Mouse (Mus musculus) stomach, postnatal 0 days (tissue): Measurements from ENCODE around the gene Lins1. TPM values are rescaled to one million over a fixed set of nuclear protein-coding genes. Genes with fewer than 3 reads are reported as not detected.

Source experiments
- ATAC-seq: fragments of 200-750 bp; cut with Nextera tagmentation; 2 replicates; pipeline ENCODE4 v1.8.0; 2017; ENCODE audit not compliant: low FRiP score, low TSS enrichment
- DNase-seq: peaks from one replicate; pipeline ENCODE4 v3.0.0-alpha.2; 2016; ENCODE audit warnings: low spot score
- H3K27ac ChIP-seq: fragments of 300-500 bp; sonication (generic); replicated peaks from 2 replicates; pipeline ENCODE4 v1.5.1; 2014; ENCODE audit warnings: mild to moderate bottlenecking, control low read depth
- H3K27me3 ChIP-seq: fragments of 300-500 bp; sonication (generic); 2 replicates; pipeline ENCODE4 v1.6.1; 2014; ENCODE audit warnings: low read length; ENCODE audit not compliant: control insufficient read depth, insufficient read depth
- H3K36me3 ChIP-seq: fragments of 300-500 bp; sonication (generic); 2 replicates; pipeline ENCODE4 v1.6.1; 2014; ENCODE audit warnings: low read length, mixed read lengths; ENCODE audit not compliant: control insufficient read depth, insufficient read depth
- H3K4me1 ChIP-seq: fragments of 300-500 bp; sonication (generic); replicated peaks from 2 replicates; pipeline ENCODE4 v1.6.1; 2014; ENCODE audit warnings: antibody characterized with exemption; ENCODE audit not compliant: control insufficient read depth, insufficient read depth
- H3K4me2 ChIP-seq: fragments of 300-500 bp; sonication (generic); replicated peaks from 2 replicates; pipeline ENCODE4 v1.6.1; 2014; ENCODE audit warnings: low read depth, mild to moderate bottlenecking, control low read depth, moderate library complexity
- H3K4me3 ChIP-seq: fragments of 300-500 bp; sonication (generic); 2 replicates; pipeline ENCODE4 v1.5.1; 2014; ENCODE audit warnings: low read depth, low read length, control low read depth
- H3K9ac ChIP-seq: fragments of 300-500 bp; sonication (generic); 2 replicates; pipeline ENCODE4 v1.6.1; 2014; ENCODE audit warnings: mild to moderate bottlenecking, low read length, control low read depth, mixed read lengths
- H3K9me3 ChIP-seq: fragments of 300-500 bp; sonication (generic); 2 replicates; pipeline ENCODE4 v1.6.1; 2016; ENCODE audit warnings: low read length; ENCODE audit not compliant: control insufficient read depth
- CTCF ChIP-seq: IDR thresholded peaks from 2 replicates; pipeline ENCODE4 v1.5.1; 2016; ENCODE audit warnings: antibody characterized with exemption, low read depth, mild to moderate bottlenecking, moderate library complexity
- EP300 ChIP-seq: optimal IDR thresholded peaks from 2 replicates; pipeline ENCODE3; 2016; ENCODE audit warnings: antibody characterized with exemption
- WGBS: fragments of 180-500 bp; shearing (Covaris S2); extraction: QIAGEN DNeasy Blood & Tissue Kit; methylation state at CpG from one replicate; pipeline ENCODE4 v1.1.7; 2014; 5-methylcytosine and 5-hydroxymethylcytosine counted together
- polyA plus RNA-seq: library from polyadenylated mRNA; unstranded; fragments of >200 nt; fragmentation: Nextera tagmentation; extraction: Ambion mirVana; gene quantifications from 2 replicates; pipeline ENCODE4 v1.2.1, GENCODE M21; 2015

Lins1 gene
- polyA plus RNA-seq, 1 experiment from 2014 or later = 7.8 TPM

DNA sequence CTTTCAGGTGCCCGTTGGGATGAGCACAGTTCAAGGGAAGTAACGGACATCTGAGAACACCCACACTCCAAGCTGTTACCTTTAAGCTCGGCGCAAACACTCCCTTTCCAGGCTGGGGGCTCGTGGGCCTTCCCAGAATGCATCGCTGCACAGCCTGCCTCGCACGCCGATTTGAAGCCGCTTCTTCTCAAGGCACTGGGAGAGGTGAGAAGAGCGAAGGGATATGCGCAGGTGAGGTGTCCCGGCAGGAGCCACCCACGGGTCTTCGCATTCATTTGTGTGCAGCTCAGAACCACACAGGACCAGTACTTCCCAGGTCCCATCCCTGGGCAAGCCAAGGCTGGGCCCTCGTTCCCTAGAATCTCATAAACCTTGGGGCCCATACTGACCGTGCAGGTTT lies 43.7 kb downstream of the Lins1 start:
- no peaks in the 10 kb centered on the region for H3K27me3 ChIP-seq
- no peak for DNase-seq
- TF ChIP-seq CTCF = no peak
- no peak for TF ChIP-seq EP300

GRCm38 (mm10) chr7:66733882-66734281 lies 44.2 kb downstream of the Lins1 start:
- 92% methylated on average over 11 of the region's 11 CpGs for WGBS
- Histone ChIP-seq H3K36me3 (no peaks in the 10 kb centered on the region), H3K27ac (no peak overlapping the region), H3K27me3 (no peaks in the 10 kb centered on the region), H3K4me1 (no peaks in the 10 kb centered on the region), H3K9me3 (no peaks in the 10 kb centered on the region), H3K4me2 (no peak overlapping the region), H3K9ac (no peak overlapping the region), H3K4me3 (no peak overlapping the region)
- no peak for ATAC-seq
- TF ChIP-seq CTCF (no peak), EP300 (no peak)
- no peak for DNase-seq

More for the DNA sequence above, 43.7 kb downstream of the Lins1 start:
- Histone ChIP-seq H3K4me1 (no peaks in the 10 kb centered on the region), H3K4me2 (no peak overlapping the region), H3K36me3 (no peaks in the 10 kb centered on the region), H3K4me3 (no peak overlapping the region), H3K9me3 (no peaks in the 10 kb centered on the region), H3K27ac (no peak overlapping the region), H3K9ac (no peak overlapping the region)
- 95% methylated on average over 17 of the region's 17 CpGs for WGBS
- ATAC-seq = no peak

- no peak overlapping the region for H3K27ac ChIP-seq
- WGBS = 94% methylated on average over 4 of the region's 4 CpGs
- no peak overlapping the region for H3K4me2 ChIP-seq
- ATAC-seq (no peak), DNase-seq (no peak)
- H3K9me3 ChIP-seq = no peaks in the 10 kb centered on the region
- TF ChIP-seq CTCF (no peak), EP300 (no peak)
- H3K4me3 ChIP-seq = no peak overlapping the region
- H3K4me1 ChIP-seq = no peaks in the 10 kb centered on the region
- H3K27me3 ChIP-seq = no peaks in the 10 kb centered on the region
- no peak overlapping the region for H3K9ac ChIP-seq
- no peaks in the 10 kb centered on the region for H3K36me3 ChIP-seq
Observed at GRCm38 (mm10) chr7:66734466-66734865, 44.8 kb downstream of the Lins1 start.

GRCm38 (mm10) chr7:66734993-66735392 lies 45.3 kb downstream of the Lins1 start:
- Histone ChIP-seq H3K9me3 (no peaks in the 10 kb centered on the region), H3K9ac (no peak overlapping the region), H3K36me3 (no peaks in the 10 kb centered on the region), H3K4me2 (no peak overlapping the region), H3K4me1 (no peaks in the 10 kb centered on the region), H3K27ac (no peak overlapping the region), H3K27me3 (no peaks in the 10 kb centered on the region), H3K4me3 (no peak overlapping the region)
- TF ChIP-seq CTCF (no peak), EP300 (no peak)
- ATAC-seq (no peak), DNase-seq (no peak)
- WGBS = 60% methylated on average over 6 of the region's 6 CpGs

GRCm38 (mm10) chr7:66737418-66737817 lies 47.7 kb downstream of the Lins1 start:
- ATAC-seq (no peak), DNase-seq (no peak)
- Histone ChIP-seq H3K27ac (no peak overlapping the region), H3K36me3 (no peaks in the 10 kb centered on the region), H3K27me3 (no peaks in the 10 kb centered on the region), H3K4me3 (no peak overlapping the region), H3K4me2 (no peak overlapping the region), H3K9ac (no peak overlapping the region), H3K9me3 (no peaks in the 10 kb centered on the region), H3K4me1 (no peaks in the 10 kb centered on the region)
- WGBS = 74% methylated on average over 4 of the region's 4 CpGs
- TF ChIP-seq CTCF (no peak), EP300 (no peak)

GRCm38 (mm10) chr7:66741008-66741407 lies 51.3 kb downstream of the Lins1 start:
- H3K4me1 ChIP-seq = no peaks in the 10 kb centered on the region
- no peak overlapping the region for H3K27ac ChIP-seq
- WGBS = 69% methylated on average over 5 of the region's 5 CpGs
- ATAC-seq = no peak
- no peaks in the 10 kb centered on the region for H3K27me3 ChIP-seq
- H3K9ac ChIP-seq = no peak overlapping the region
- H3K36me3 ChIP-seq = no peaks in the 10 kb centered on the region
- no peaks in the 10 kb centered on the region for H3K9me3 ChIP-seq
- no peak overlapping the region for H3K4me2 ChIP-seq
- DNase-seq = no peak
- no peak overlapping the region for H3K4me3 ChIP-seq
- TF ChIP-seq CTCF (no peak), EP300 (no peak)
